Mouse (Mus musculus): ENCODE data around the gene Nsd1.
"Not testable (repeated sequence)": the region's sequence is repeated elsewhere in the genome, so short reads cannot be mapped to it uniquely, and the experiment has no call there.

The Nsd1 gene

GRCm38 (mm10) chr13:55190121-55190868 is 19.3 kb upstream of the Nsd1 start:
- DNase-seq (ENCODE audit: low spot score): peak; percentile 82

GRCm38 (mm10) chr13:55191535-55191934 is 18.0 kb upstream of the Nsd1 start:
- DNase-seq (ENCODE audit: low spot score): no peak

- not testable (repeated sequence) for DNase-seq (ENCODE audit: low spot score)
These were observed 6.8 kb upstream of the Nsd1 start for GRCm38 (mm10) chr13:55202758-55203157.

- no peak for DNase-seq (ENCODE audit: low spot score)
These were observed 5.8 kb upstream of the Nsd1 start for GRCm38 (mm10) chr13:55203740-55204139.

- DNase-seq (ENCODE audit: low spot score): no peak
These were observed 4.8 kb upstream of the Nsd1 start for GRCm38 (mm10) chr13:55204667-55205389.

GRCm38 (mm10) chr13:55205448-55206205 is 4.0 kb upstream of the Nsd1 start:
- no peak for DNase-seq (ENCODE audit: low spot score)

GRCm38 (mm10) chr13:55208837-55209648 is 539 bp upstream of the Nsd1 start:
- DNase-seq (ENCODE audit: low spot score): no peak

- DNase-seq (ENCODE audit: low spot score): peak; percentile 61
These were observed 800 bp downstream of the Nsd1 start for GRCm38 (mm10) chr13:55210193-55210970.

GRCm38 (mm10) chr13:55210971-55211220 is 1.3 kb downstream of the Nsd1 start:
- DNase-seq (ENCODE audit: low spot score): peak; percentile 83

GRCm38 (mm10) chr13:55211221-55212010 is 1.8 kb downstream of the Nsd1 start:
- DNase-seq (ENCODE audit: low spot score): peak; percentile 80

GRCm38 (mm10) chr13:55212011-55212360 is 2.4 kb downstream of the Nsd1 start:
- DNase-seq (ENCODE audit: low spot score): no peak

GRCm38 (mm10) chr13:55212361-55213137 is 3.0 kb downstream of the Nsd1 start:
- peak; percentile 69 for DNase-seq (ENCODE audit: low spot score)

GRCm38 (mm10) chr13:55213138-55213806 is 3.7 kb downstream of the Nsd1 start:
- no peak for DNase-seq (ENCODE audit: low spot score)

GRCm38 (mm10) chr13:55224364-55224763 is 14.8 kb downstream of the Nsd1 start:
- no peak for DNase-seq (ENCODE audit: low spot score)

- no peak for DNase-seq (ENCODE audit: low spot score)
These were observed 21.1 kb downstream of the Nsd1 start for GRCm38 (mm10) chr13:55230701-55231100.

- DNase-seq (ENCODE audit: low spot score): no peak
These were observed 33.6 kb downstream of the Nsd1 start for GRCm38 (mm10) chr13:55243205-55243604.

- DNase-seq (ENCODE audit: low spot score): no peak
These were observed 37.9 kb downstream of the Nsd1 start for GRCm38 (mm10) chr13:55247293-55248030.

GRCm38 (mm10) chr13:55249246-55249645 is 39.7 kb downstream of the Nsd1 start:
- DNase-seq (ENCODE audit: low spot score): no peak

GRCm38 (mm10) chr13:55252820-55253219 is 43.2 kb downstream of the Nsd1 start:
- DNase-seq (ENCODE audit: low spot score): no peak

Measured in ovary, postnatal 10 days (tissue).